Mouse (Mus musculus): Measurements from ENCODE around the gene Vps11. TPM values are rescaled to one million over a fixed set of nuclear protein-coding genes. Genes with fewer than 3 reads are reported as not detected.
A peak's percentile ranks its signal among the peaks of the same experiment; 100 is the strongest.
"Not testable (repeated sequence)": the region's sequence is repeated elsewhere in the genome, so short reads cannot be mapped to it uniquely, and the experiment has no call there.

Vps11 gene
- polyA plus RNA-seq, 1 experiment: 19.4 TPM

DNA sequence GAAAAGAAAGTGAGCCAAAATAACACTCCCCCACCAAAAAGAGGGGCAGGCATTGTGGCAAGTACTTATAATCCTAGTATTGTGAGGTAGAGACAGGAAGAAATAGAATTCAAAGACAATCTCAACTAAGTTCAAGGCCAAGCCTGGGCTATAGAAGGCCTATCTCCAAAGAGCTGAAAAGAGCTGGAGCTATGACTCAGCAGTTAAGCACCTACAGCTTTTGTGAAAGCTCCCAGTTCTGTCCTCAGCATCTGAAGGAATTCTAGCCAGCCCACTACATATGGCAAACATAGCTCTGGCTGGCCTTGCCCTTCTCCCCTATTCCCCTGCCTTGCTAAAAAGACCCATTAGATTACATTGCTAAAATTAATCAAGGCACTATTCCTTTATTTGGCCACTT lies 11.9 kb upstream of the Vps11 start:
- no peak overlapping the region for H3K27ac ChIP-seq (ENCODE audit: control insufficient read depth, insufficient read depth, low read depth, low read length)
- no peaks in the 10 kb centered on the region for H3K36me3 ChIP-seq (ENCODE audit: control insufficient read depth, insufficient read depth, low read length)

DNA sequence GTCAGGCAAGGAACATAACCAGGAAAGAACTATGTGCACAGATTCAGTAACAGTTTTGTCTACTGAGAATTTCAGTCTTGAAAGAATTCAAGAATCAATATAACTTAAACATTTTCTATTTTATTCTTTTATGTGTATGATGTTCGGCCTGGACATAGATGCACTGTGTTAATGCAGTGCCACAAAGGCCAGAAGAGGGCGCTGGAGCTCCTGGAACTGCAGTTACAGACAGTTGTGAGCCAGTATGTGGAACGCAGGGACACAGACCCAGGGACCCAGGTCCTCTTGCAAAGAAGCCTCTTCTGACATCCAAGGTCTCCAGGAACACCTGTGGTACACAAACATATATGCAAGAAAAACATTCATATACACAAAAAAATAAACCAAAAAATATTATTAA lies 3.0 kb upstream of the Vps11 start:
- Histone ChIP-seq H3K27ac (ENCODE audit: control insufficient read depth, insufficient read depth, low read depth, low read length) (no peak overlapping the region), H3K4me1 (ENCODE audit: control insufficient read depth, insufficient read depth, low read length) (no peaks in the 10 kb centered on the region), H3K36me3 (ENCODE audit: control insufficient read depth, insufficient read depth, low read length) (no peaks in the 10 kb centered on the region), H3K4me3 (ENCODE audit: control insufficient read depth, low read depth, low read length) (no peak overlapping the region), H3K27me3 (ENCODE audit: control insufficient read depth, insufficient read depth, low read length) (no peaks in the 10 kb centered on the region)
- TF ChIP-seq POLR2A (IDR thresholded peaks at IDR 0.05; ENCODE audit: control insufficient read depth, low read depth, low read length): no peak
- TF ChIP-seq CTCF (IDR thresholded peaks at IDR 0.05; ENCODE audit: control insufficient read depth, insufficient read depth, insufficient replicate concordance, low read depth, low read length): peak; percentile 50; the same call in 1 of the 2 replicates

More for the DNA sequence above, 11.9 kb upstream of the Vps11 start:
- no peaks in the 10 kb centered on the region for H3K27me3 ChIP-seq (ENCODE audit: control insufficient read depth, insufficient read depth, low read length)
- H3K4me1 ChIP-seq (ENCODE audit: control insufficient read depth, insufficient read depth, low read length): no peaks in the 10 kb centered on the region
- TF ChIP-seq CTCF (IDR thresholded peaks at IDR 0.05; ENCODE audit: control insufficient read depth, insufficient read depth, insufficient replicate concordance, low read depth, low read length): no peak
- no peak for TF ChIP-seq POLR2A (IDR thresholded peaks at IDR 0.05; ENCODE audit: control insufficient read depth, low read depth, low read length)
- H3K4me3 ChIP-seq (ENCODE audit: control insufficient read depth, low read depth, low read length): no peak overlapping the region

DNA sequence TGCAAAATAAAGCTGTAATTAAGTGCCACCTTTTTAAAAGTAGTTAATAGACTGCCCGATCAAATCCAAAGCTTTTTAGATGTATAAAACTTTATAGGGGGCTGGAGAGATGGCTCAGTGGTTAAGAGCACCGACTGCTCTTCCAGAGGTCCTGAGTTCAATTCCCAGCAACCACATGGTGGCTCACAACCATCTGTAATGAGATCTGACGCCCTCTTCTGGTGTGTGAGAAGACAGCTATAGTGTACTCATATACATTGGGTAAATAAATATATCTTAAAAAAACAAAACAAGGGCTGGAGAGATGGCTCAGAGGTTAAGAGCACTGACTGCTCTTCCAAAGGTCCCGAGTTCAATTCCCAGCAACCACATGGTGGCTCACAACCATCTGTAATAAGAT lies 461 bp upstream of the Vps11 start:
- Histone ChIP-seq H3K4me3 (ENCODE audit: control insufficient read depth, low read depth, low read length) (peak overlapping the region; percentile 99), H3K27ac (ENCODE audit: control insufficient read depth, insufficient read depth, low read depth, low read length) (peak overlapping the region; percentile 71)
- H3K27me3 ChIP-seq (ENCODE audit: control insufficient read depth, insufficient read depth, low read length); H3K4me1 ChIP-seq (ENCODE audit: control insufficient read depth, insufficient read depth, low read length); H3K36me3 ChIP-seq (ENCODE audit: control insufficient read depth, insufficient read depth, low read length): not testable (repeated sequence)

DNA sequence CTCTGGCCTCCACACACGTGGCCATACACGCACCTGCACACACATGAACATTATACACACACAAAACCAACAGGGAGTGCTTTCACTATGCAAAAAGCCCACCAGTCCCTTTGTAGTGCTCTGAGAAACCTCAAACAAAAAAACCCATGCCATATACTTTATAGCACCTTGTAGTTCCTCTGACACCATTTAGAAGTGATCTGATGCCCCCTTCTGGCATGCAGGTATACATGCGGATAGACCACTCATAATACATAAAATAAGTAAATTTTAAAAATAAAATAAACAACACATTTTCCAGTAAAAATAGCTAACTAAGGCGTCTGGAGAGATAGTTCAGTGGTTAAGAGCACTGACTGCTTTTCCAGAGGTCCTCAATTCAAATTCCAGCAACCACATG lies 4.3 kb downstream of the Vps11 start:
- Histone ChIP-seq H3K27me3 (ENCODE audit: control insufficient read depth, insufficient read depth, low read length) (no peaks in the 10 kb centered on the region), H3K4me1 (ENCODE audit: control insufficient read depth, insufficient read depth, low read length) (no peaks in the 10 kb centered on the region), H3K4me3 (ENCODE audit: control insufficient read depth, low read depth, low read length) (no peak overlapping the region), H3K27ac (ENCODE audit: control insufficient read depth, insufficient read depth, low read depth, low read length) (peak overlapping the region; percentile 1; the same call in 1 of the 2 replicates), H3K36me3 (ENCODE audit: control insufficient read depth, insufficient read depth, low read length) (peaks cover 13% of the 10 kb centered on the region)
- TF ChIP-seq CTCF (IDR thresholded peaks at IDR 0.05; ENCODE audit: control insufficient read depth, insufficient read depth, insufficient replicate concordance, low read depth, low read length) (no peak), POLR2A (IDR thresholded peaks at IDR 0.05; ENCODE audit: control insufficient read depth, low read depth, low read length) (no peak)

DNA sequence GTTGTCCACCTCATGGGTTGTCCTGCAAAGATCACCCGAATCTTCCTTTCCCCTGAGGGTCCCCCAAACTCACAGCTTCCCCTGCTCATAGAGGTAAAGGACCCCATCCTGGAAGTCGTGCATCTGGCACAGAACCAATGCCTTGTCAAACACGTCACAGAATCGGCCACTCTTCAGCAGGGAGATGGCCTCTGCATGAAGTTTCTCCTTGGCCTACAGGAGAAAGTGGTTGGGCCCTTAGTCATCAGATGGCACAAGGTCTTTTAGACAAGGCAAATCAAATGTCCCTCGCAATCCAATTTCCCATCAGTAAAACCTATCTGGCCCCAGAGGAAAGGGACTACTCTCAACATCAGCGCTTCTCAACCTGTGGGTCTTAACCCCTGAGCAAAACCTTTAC lies 8.3 kb downstream of the Vps11 start:
- Histone ChIP-seq H3K27ac (ENCODE audit: control insufficient read depth, insufficient read depth, low read depth, low read length) (no peak overlapping the region), H3K4me1 (ENCODE audit: control insufficient read depth, insufficient read depth, low read length) (no peaks in the 10 kb centered on the region), H3K27me3 (ENCODE audit: control insufficient read depth, insufficient read depth, low read length) (no peaks in the 10 kb centered on the region), H3K4me3 (ENCODE audit: control insufficient read depth, low read depth, low read length) (no peak overlapping the region), H3K36me3 (ENCODE audit: control insufficient read depth, insufficient read depth, low read length) (peaks cover 14% of the 10 kb centered on the region)
- TF ChIP-seq CTCF (IDR thresholded peaks at IDR 0.05; ENCODE audit: control insufficient read depth, insufficient read depth, insufficient replicate concordance, low read depth, low read length) (no peak), POLR2A (IDR thresholded peaks at IDR 0.05; ENCODE audit: control insufficient read depth, low read depth, low read length) (no peak)

DNA sequence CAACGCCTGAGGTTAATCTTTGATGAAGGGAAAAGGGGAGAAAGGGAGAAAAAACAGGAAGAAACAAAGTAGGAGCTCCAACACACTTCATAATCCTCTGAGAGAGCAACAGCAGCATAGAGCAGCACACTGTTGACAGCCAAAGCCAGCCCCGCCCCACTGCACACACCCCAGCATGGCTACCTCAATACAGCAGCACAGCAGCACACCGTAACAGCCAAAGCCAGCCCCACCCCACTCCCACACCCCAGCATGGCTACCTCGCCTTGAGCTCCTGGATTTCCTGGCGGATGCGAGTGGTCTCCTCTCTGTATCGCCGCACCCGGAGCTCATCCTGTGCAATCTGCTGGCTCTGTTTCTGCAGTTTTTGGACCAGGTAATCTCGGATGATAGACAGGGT lies 9.1 kb downstream of the Vps11 start:
- no peak overlapping the region for H3K4me3 ChIP-seq (ENCODE audit: control insufficient read depth, low read depth, low read length)
- no peaks in the 10 kb centered on the region for H3K27me3 ChIP-seq (ENCODE audit: control insufficient read depth, insufficient read depth, low read length)
- peaks cover 10% of the 10 kb centered on the region for H3K36me3 ChIP-seq (ENCODE audit: control insufficient read depth, insufficient read depth, low read length)
- H3K27ac ChIP-seq (ENCODE audit: control insufficient read depth, insufficient read depth, low read depth, low read length): no peak overlapping the region
- no peaks in the 10 kb centered on the region for H3K4me1 ChIP-seq (ENCODE audit: control insufficient read depth, insufficient read depth, low read length)
- no peak for TF ChIP-seq CTCF (IDR thresholded peaks at IDR 0.05; ENCODE audit: control insufficient read depth, insufficient read depth, insufficient replicate concordance, low read depth, low read length)
- TF ChIP-seq POLR2A (IDR thresholded peaks at IDR 0.05; ENCODE audit: control insufficient read depth, low read depth, low read length): no peak

DNA sequence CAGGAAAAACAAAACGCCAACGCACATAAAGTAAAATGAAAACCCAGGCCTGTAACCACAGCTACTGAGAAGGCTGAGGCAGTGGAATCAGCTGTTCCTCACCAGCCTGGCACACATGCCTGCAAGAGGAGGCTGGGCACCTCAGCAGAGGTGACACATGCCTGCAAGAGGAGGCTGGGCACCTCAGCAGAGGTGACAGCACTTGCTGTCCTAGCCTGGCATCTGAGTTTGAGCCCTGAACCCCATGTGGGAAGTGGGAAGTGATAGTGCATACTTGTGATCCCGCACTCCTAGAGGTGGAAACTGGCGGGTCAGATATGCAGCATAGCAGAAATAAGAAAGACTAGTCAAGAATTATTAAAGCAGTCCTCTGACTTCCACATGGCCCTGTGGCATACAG lies 10.1 kb downstream of the Vps11 start:
- H3K27ac ChIP-seq (ENCODE audit: control insufficient read depth, insufficient read depth, low read depth, low read length): no peak overlapping the region
- TF ChIP-seq POLR2A (IDR thresholded peaks at IDR 0.05; ENCODE audit: control insufficient read depth, low read depth, low read length) (no peak), CTCF (IDR thresholded peaks at IDR 0.05; ENCODE audit: control insufficient read depth, insufficient read depth, insufficient replicate concordance, low read depth, low read length) (no peak)
- H3K4me1 ChIP-seq (ENCODE audit: control insufficient read depth, insufficient read depth, low read length): no peaks in the 10 kb centered on the region
- peaks cover 8% of the 10 kb centered on the region for H3K36me3 ChIP-seq (ENCODE audit: control insufficient read depth, insufficient read depth, low read length)
- no peak overlapping the region for H3K4me3 ChIP-seq (ENCODE audit: control insufficient read depth, low read depth, low read length)
- H3K27me3 ChIP-seq (ENCODE audit: control insufficient read depth, insufficient read depth, low read length): no peaks in the 10 kb centered on the region

DNA sequence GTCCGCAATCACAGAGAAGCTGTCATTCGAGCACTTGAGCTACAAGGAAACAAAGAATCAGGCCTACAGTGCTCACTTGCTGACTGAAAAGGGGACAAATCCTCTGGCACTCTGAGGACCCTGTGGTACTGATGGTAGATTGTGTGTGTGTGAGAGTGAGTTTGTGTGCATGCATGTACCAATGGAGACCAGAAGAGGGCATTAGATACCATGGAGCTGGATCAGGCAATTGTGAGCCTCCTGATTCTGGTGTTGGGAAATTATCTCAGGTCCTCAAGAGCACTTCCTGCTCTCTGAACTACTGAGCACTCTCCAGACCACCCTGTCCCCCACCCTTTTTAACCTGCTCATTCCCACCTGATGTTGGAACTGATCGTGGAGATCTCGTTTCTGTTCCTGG lies 12.9 kb downstream of the Vps11 start:
- Histone ChIP-seq H3K27ac (ENCODE audit: control insufficient read depth, insufficient read depth, low read depth, low read length) (no peak overlapping the region), H3K36me3 (ENCODE audit: control insufficient read depth, insufficient read depth, low read length) (0 out of 2 replicates have a peak, but pooled peaks cover 2% of the 10 kb centered on the region), H3K27me3 (ENCODE audit: control insufficient read depth, insufficient read depth, low read length) (no peaks in the 10 kb centered on the region), H3K4me3 (ENCODE audit: control insufficient read depth, low read depth, low read length) (no peak overlapping the region), H3K4me1 (ENCODE audit: control insufficient read depth, insufficient read depth, low read length) (peaks cover 2% of the 10 kb centered on the region)
- TF ChIP-seq CTCF (IDR thresholded peaks at IDR 0.05; ENCODE audit: control insufficient read depth, insufficient read depth, insufficient replicate concordance, low read depth, low read length) (no peak), POLR2A (IDR thresholded peaks at IDR 0.05; ENCODE audit: control insufficient read depth, low read depth, low read length) (no peak)

All from testis, adult 2 months (tissue).